Mouse (Mus musculus) hindbrain, postnatal 0 days (tissue): ENCODE data around the gene Efcab1. TPM values are rescaled to one million over a fixed set of nuclear protein-coding genes. Genes with fewer than 3 reads are reported as not detected.

Experiments used
- ATAC-seq: fragments of 200-750 bp; cut with Nextera tagmentation; 2 replicates; pipeline ENCODE4 v1.8.0; 2017; ENCODE audit warnings: mild to moderate bottlenecking, moderate TSS enrichment, moderate library complexity
- DNase-seq: peaks from one replicate; pipeline ENCODE4 v3.0.0-alpha.2; 2015; ENCODE audit warnings: low spot score
- H3K27ac ChIP-seq: fragments of 300-500 bp; sonication (generic); 2 replicates; pipeline ENCODE4 v1.5.1; 2014; ENCODE audit warnings: mild to moderate bottlenecking
- H3K27me3 ChIP-seq: fragments of 300-500 bp; sonication (generic); 2 replicates; pipeline ENCODE4 v1.6.1; 2014; ENCODE audit warnings: low read length, mixed read lengths; ENCODE audit not compliant: insufficient read depth
- H3K36me3 ChIP-seq: fragments of 300-500 bp; sonication (generic); 2 replicates; pipeline ENCODE4 v1.6.1; 2014; ENCODE audit warnings: low read length, mixed read lengths; ENCODE audit not compliant: insufficient read depth
- H3K4me1 ChIP-seq: fragments of 300-500 bp; sonication (generic); 2 replicates; pipeline ENCODE4 v1.6.1; 2014; ENCODE audit warnings: antibody characterized with exemption, low read length, mixed read lengths; ENCODE audit not compliant: insufficient read depth
- H3K4me2 ChIP-seq: fragments of 300-500 bp; sonication (generic); 2 replicates; pipeline ENCODE4 v1.6.1; 2014; ENCODE audit warnings: low read depth, mild to moderate bottlenecking, low read length, moderate library complexity, mixed read lengths
- H3K4me3 ChIP-seq: fragments of 300-500 bp; sonication (generic); 2 replicates; pipeline ENCODE4 v1.5.1; 2014; ENCODE audit warnings: low read length
- H3K9ac ChIP-seq: fragments of 300-500 bp; sonication (generic); replicated peaks from 2 replicates; pipeline ENCODE4 v1.6.1; 2014; ENCODE audit warnings: mild to moderate bottlenecking, low read length, moderate library complexity, mixed read lengths
- H3K9me3 ChIP-seq: fragments of 300-500 bp; sonication (generic); 2 replicates; pipeline ENCODE4 v1.6.1; 2016; ENCODE audit warnings: low read length, mixed read lengths
- CTCF ChIP-seq: IDR thresholded peaks from 2 replicates; pipeline ENCODE4 v1.5.1; 2016; ENCODE audit warnings: antibody characterized with exemption, control low read depth, low read depth
- WGBS: fragments of 180-500 bp; shearing (Covaris S2); extraction: QIAGEN DNeasy Blood & Tissue Kit; methylation state at CpG from one replicate; pipeline ENCODE4 v1.1.7; 2014; 5-methylcytosine and 5-hydroxymethylcytosine counted together
- polyA plus RNA-seq: library from polyadenylated mRNA; unstranded; fragments of >200 nt; fragmentation: Nextera tagmentation; extraction: Ambion mirVana; gene quantifications from 2 replicates; pipeline ENCODE4 v1.2.1, GENCODE M21; 2015
- total RNA-seq: library from RNA; depleted of rRNA; stranded (reverse); fragments of >200 nt; gene quantifications from 2 replicates; pipeline ENCODE4 v1.2.3, GENCODE M21; 2014; rRNA removed

The Efcab1 gene
- total RNA-seq (11.7 and 13.7 TPM in 2 replicates), polyA plus RNA-seq (17.6 and 20.4 TPM in 2 replicates)

DNA sequence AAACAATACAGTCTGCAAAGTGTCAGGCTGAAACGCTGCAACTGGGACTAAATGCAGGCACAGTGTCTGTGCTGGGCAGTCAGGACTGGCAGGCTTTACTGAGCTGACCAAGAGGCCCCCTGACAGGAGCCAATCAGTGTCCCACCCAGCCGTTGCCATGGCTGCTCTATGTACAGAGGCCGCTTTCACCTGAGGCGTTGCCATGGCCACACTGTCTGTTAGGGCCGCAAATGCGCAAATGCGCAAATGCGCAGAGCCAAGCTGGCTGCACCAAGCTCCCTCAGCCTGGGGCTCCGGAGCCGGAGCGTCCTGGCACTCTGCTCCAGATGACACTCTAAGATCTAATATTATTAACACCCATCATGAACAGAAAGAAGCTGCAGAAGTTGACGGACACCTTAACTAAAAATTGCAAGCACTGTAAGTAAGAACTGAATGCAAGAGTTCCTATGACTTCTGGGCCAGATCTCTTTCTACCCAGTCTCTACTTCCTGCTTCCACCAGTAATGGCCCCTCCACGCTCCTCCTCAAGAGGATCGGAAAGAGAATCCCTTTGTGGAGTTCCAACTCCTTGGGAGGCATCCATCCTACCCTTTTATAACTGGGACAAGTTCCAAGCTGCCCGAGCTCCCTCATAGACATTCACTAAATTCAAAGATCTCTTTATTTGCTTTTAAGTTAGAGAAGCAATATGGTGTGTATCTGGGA, at the start of gene Efcab1:
Gene Efcab1, plus strand, starts transcription at position 214 of the 708 bp plus-strand sequence.
- H3K4me2 ChIP-seq, result peak within 1 kb of the TSS; percentile 48
- no peaks in the 10 kb centered on the region for H3K36me3 ChIP-seq
- H3K27me3 ChIP-seq, result no peaks in the 10 kb centered on the region
- ATAC-seq (peak; percentile 100), DNase-seq (peak; percentile 91)
- H3K4me1 ChIP-seq, result no peaks in the 10 kb centered on the region
- H3K9ac ChIP-seq, result peak within 1 kb of the TSS; percentile 28; the same call in 1 of the 2 replicates
- peak within 1 kb of the TSS; percentile 32 for H3K4me3 ChIP-seq
- 6% methylated on average over 15 of the region's 15 CpGs for WGBS
- H3K9me3 ChIP-seq, result no peaks in the 10 kb centered on the region
- H3K27ac ChIP-seq, result peak within 1 kb of the TSS; percentile 59
- no peak for TF ChIP-seq CTCF

DNA sequence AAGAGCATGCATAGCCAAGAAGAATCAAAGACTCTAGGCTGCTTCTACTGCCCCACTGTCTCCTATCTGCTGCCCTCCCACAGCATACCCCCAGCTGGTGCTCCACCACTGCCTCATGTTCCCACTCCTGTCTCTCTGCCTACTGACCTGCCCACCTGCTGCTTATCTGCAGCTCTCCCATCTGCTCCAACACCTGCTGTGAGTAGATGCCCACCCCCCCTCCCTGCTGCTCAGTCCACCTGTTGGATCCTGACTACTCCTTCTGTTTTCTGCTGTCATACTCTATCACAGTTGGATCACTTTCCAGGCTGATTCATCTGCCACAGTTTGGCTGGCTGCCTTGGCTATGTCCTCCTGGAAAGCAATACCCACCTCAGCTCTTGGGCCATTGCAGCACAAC, 47.0 kb upstream of the Efcab1 start:
- TF ChIP-seq CTCF, result no peak
- no peak overlapping the region for H3K4me3 ChIP-seq
- H3K4me2 ChIP-seq, result no peak overlapping the region
- no peaks in the 10 kb centered on the region for H3K27me3 ChIP-seq
- H3K9ac ChIP-seq, result no peak overlapping the region
- no peak overlapping the region for H3K27ac ChIP-seq
- DNase-seq (peak; percentile 56), ATAC-seq (peak; percentile 69)
- no peaks in the 10 kb centered on the region for H3K36me3 ChIP-seq
- no peaks in the 10 kb centered on the region for H3K4me1 ChIP-seq
- H3K9me3 ChIP-seq, result no peaks in the 10 kb centered on the region

DNA sequence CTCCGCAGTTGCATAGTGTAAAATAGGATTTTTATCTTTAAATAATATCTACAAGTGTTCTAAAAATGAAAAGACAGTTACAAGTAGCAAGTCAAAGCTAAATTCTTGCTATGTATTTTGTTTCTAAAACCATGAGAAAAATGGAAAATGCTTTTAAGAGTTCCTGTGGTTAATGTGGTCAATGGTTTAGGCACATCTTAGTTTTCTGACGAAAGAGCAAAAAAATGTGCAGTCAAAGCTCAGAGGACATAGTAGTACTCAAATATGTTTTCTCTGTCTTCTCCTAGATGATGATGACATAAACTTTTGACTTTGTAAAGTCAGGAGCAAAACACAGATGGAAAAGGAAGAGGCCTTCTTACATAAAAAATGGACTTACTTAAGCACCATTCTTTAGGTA, 21.5 kb upstream of the Efcab1 start:
- no peak for ATAC-seq
- Histone ChIP-seq H3K9ac (no peak overlapping the region), H3K27ac (no peak overlapping the region), H3K27me3 (no peaks in the 10 kb centered on the region), H3K4me1 (no peaks in the 10 kb centered on the region), H3K36me3 (no peaks in the 10 kb centered on the region), H3K9me3 (no peaks in the 10 kb centered on the region), H3K4me2 (no peak overlapping the region), H3K4me3 (no peak overlapping the region)
- TF ChIP-seq CTCF, result no peak
- 88% methylated on average over 2 of the region's 2 CpGs for WGBS
- no peak for DNase-seq

DNA sequence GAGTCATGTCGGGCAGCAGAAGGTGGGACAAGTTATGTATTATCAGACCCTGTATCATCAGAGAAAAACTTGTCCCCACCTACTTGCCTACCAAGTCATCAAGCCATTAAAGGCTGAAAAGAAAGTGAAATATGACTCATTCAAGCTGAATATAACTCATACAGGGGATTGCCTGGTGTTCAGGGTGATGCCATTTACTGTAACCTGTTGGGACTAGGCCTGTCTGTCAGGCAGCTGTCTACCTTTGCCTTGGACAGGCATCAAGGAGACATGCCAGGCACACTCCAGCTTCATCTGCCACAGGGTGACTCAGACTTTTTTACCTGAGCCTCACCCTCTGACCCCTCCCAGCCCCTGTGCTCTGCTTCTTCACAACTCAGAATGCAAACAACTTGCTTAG, 21.0 kb upstream of the Efcab1 start:
- 75% methylated on average over 1 of the region's 1 CpGs for WGBS

DNA sequence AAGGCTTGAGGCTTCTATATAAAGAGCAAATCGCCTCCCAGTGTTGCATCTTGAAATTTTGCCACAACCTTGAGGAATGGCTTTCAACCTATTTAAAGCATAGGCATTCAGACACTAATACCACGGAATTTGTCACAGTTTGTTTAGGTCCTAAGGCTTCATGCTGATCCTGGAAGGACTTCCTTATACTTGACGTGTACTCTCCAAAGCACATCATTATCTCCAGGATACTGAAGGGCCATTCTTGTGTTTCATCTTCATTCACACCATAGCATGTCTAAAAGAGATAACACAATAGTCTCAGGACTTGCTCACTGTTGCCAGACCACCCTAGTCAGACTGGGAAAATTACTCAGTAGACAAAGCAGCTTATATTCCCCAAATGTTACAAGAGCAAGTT, 13.9 kb upstream of the Efcab1 start:
- H3K4me2 ChIP-seq, result no peak overlapping the region
- H3K4me3 ChIP-seq, result no peak overlapping the region
- no peaks in the 10 kb centered on the region for H3K27me3 ChIP-seq
- H3K27ac ChIP-seq, result no peak overlapping the region
- H3K36me3 ChIP-seq, result no peaks in the 10 kb centered on the region
- DNase-seq, result no peak
- TF ChIP-seq CTCF, result no peak
- 46% methylated on average over 3 of the region's 3 CpGs for WGBS
- H3K4me1 ChIP-seq, result no peaks in the 10 kb centered on the region
- no peaks in the 10 kb centered on the region for H3K9me3 ChIP-seq
- no peak for ATAC-seq
- no peak overlapping the region for H3K9ac ChIP-seq

More for the DNA sequence above, 21.0 kb upstream of the Efcab1 start:
- H3K4me1 ChIP-seq, result no peaks in the 10 kb centered on the region
- H3K27me3 ChIP-seq, result no peaks in the 10 kb centered on the region
- DNase-seq (no peak), ATAC-seq (no peak)
- H3K9ac ChIP-seq, result no peak overlapping the region
- no peaks in the 10 kb centered on the region for H3K9me3 ChIP-seq
- no peak overlapping the region for H3K4me2 ChIP-seq
- TF ChIP-seq CTCF, result no peak
- no peak overlapping the region for H3K4me3 ChIP-seq
- H3K36me3 ChIP-seq, result no peaks in the 10 kb centered on the region
- no peak overlapping the region for H3K27ac ChIP-seq

DNA sequence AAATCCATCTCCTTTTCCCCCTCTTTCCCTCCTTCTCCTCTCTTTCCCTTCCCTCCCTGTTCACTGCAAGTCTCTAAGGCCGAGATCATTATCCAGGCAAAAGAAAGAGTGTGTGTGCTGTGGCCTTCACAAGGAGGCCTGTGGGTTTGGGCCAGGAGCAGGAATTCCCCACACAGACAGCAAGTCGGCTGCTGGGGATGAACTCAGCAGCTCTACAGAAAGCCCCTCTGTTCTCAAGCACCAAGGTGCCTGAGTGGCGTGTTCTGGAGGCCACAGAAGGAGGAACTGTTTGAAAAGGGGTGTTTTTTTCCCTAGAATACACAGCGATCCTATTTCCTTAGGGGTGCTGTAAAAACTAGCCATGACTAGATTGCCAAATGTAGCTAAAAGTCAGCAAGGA, 12.5 kb upstream of the Efcab1 start:
- Histone ChIP-seq H3K27me3 (no peaks in the 10 kb centered on the region), H3K4me1 (no peaks in the 10 kb centered on the region), H3K27ac (no peak overlapping the region), H3K9ac (no peak overlapping the region), H3K4me3 (no peak overlapping the region), H3K4me2 (no peak overlapping the region), H3K9me3 (no peaks in the 10 kb centered on the region), H3K36me3 (no peaks in the 10 kb centered on the region)
- DNase-seq (no peak), ATAC-seq (no peak)
- 55% methylated on average over 4 of the region's 4 CpGs for WGBS
- TF ChIP-seq CTCF, result no peak

DNA sequence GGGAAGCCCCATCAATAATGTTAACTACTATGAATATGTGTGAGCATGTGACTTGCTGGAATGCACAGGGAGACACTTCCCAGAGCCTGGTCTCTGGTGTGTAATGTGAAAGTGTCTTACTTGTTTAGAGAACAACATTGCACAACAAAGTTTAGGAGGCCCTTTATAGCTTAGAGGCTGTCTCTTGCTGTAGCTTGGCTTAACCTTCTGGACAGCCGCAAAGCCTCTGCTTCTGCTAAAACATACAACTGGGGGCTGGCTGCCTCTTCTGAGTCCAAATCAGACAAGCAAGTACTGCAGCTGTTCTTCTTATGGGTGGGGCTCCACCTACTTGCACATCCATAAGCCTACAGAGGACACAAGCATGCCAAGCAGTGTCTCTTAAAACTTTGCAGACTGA, 11.7 kb upstream of the Efcab1 start:
- no peaks in the 10 kb centered on the region for H3K36me3 ChIP-seq
- TF ChIP-seq CTCF, result no peak
- H3K27me3 ChIP-seq, result no peaks in the 10 kb centered on the region
- DNase-seq, result no peak
- H3K4me3 ChIP-seq, result no peak overlapping the region
- 88% methylated on average over 1 of the region's 1 CpGs for WGBS
- no peak overlapping the region for H3K4me2 ChIP-seq
- H3K9me3 ChIP-seq, result no peaks in the 10 kb centered on the region
- H3K9ac ChIP-seq, result no peak overlapping the region
- ATAC-seq, result no peak
- no peak overlapping the region for H3K27ac ChIP-seq
- H3K4me1 ChIP-seq, result no peaks in the 10 kb centered on the region
